Mouse (Mus musculus): Measurements from ENCODE around the gene 1520401A03Rik. TPM values are rescaled to one million over a fixed set of nuclear protein-coding genes. Genes with fewer than 3 reads are reported as not detected.

Gene 1520401A03Rik
- total RNA-seq, 2 experiments from 2014 or later, result 0.13 to 0.62 TPM

- peak in 1 of 2 experiments; percentile 44 for DNase-seq (ENCODE audit: low spot score in 2 of 2)
Measured at GRCm38 (mm10) chr17:23704741-23705140, 17.8 kb downstream of the 1520401A03Rik start.

DNA sequence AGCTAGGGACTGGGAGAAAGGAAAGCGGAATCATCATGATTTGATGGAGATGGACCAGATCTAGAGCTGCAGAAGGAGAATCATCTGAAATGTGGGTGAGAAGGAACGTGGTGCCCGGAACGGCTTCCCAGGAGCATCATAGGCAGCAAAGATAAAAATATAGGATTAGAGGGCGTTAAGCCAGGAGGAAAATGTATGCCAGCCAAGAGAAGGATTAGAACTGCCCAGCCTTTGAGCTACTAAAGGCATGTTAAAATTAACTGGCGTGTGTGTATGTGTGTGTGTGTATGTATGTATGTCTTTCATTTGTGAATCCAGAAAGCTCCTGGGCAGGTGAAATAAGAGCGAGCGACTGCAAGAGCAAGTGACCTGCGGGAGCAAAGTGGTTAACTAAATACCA lies 19.3 kb downstream of the 1520401A03Rik start:
- DNase-seq (ENCODE audit: low spot score in 2 of 2), result no peak

- peak; percentile 83 to 91 for DNase-seq (ENCODE audit: low spot score in 2 of 2)
Measured at GRCm38 (mm10) chr17:23700079-23700478, 22.5 kb downstream of the 1520401A03Rik start.

- no peak for DNase-seq (ENCODE audit: low spot score in 2 of 2)
Measured at GRCm38 (mm10) chr17:23699131-23700077, 23.2 kb downstream of the 1520401A03Rik start.

DNA sequence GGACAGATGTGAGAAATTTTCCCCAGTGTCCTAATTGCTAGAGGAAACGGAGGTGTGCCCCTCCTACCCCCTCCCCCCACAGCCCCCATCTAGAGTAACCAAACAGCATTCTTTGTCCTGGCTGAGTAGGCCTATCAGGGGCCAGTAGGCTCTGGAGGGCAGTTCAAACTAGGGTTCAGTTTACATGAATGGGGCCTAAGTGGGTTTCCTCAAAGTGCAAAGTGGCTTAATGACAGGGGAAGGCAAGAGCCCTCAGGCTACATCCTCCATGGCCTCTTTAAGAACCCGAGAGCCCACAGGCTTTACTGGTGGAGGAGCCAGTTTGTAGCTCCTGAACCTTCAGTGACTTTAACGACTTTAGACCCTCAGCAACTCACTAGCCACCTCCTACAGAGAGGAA lies 26.8 kb downstream of the 1520401A03Rik start:
- no peak for DNase-seq (ENCODE audit: low spot score in 2 of 2)

- DNase-seq (ENCODE audit: low spot score in 2 of 2), result no peak
Measured at GRCm38 (mm10) chr17:23694491-23694890, 28.1 kb downstream of the 1520401A03Rik start.

DNA sequence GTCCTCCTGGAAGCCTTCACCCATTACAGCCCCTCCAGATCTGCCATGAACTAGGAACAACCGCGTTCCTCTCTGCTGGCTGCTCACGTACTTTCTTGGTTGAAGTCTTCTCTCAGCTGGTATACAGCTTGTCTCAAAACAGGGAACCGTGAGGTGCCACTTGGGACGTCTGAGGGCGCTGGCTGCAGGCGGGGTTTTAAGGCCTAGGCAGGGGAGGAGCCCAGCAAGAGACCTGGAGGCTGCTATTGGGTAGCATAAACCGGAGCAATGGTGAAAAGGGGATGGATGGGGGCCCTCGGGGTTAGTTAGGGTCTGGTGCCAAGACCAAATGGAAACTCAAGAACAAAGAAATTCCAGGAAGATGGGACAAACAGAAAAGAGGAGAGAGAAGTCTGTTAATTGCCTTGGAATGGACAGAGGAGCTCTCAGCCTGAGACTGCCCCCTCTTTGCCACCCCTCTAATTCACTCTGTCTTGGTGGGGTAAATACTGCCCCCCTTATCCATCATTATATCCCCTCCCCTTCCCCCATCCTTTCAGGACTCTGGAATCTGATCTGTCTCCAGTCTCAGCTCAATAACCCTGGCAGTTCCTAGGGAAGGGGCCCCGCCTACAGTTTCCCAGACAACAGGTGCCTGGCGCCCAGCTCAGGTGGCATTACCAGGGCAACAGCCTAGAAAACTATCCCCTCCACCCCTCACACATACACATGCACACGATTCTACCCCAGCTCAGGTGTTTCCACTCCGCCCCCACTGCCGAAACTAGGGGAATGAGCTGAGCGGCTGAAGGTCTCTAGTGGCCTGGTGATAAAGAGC lies 38.5 kb downstream of the 1520401A03Rik start, which contains the start of gene Cldn9:
Cldn9 (minus strand) TSS at position 171 of the 817 bp plus-strand sequence.
- DNase-seq (ENCODE audit: low spot score in 2 of 2), result no peak

GRCm38 (mm10) chr17:23683226-23683625 lies 39.4 kb downstream of the 1520401A03Rik start:
- DNase-seq (ENCODE audit: low spot score in 2 of 2), result no peak

- DNase-seq (ENCODE audit: low spot score in 2 of 2), result no peak
Measured at GRCm38 (mm10) chr17:23682530-23682929, 40.1 kb downstream of the 1520401A03Rik start.

DNA sequence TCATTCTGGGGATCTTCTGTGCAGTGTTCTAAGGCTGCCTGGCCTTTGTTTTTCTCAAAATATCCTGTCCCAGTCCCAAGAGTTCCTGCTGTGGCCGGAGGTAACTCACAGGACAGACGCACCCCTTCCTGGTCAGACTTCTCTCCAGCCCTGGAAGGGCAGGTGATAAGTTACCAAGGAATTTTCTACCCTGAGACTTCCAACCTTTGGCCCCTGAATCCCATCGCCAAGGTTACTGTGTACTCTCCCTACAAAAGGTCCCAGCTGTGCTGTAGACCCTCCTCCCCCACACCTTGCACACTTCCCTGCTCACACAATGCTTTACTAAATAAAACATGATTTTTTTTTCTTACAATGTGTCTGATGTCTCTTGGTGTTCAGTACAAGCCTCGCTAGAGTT lies 40.5 kb downstream of the 1520401A03Rik start:
- DNase-seq (ENCODE audit: low spot score in 2 of 2), result no peak

- no peak for DNase-seq (ENCODE audit: low spot score in 2 of 2)
Measured at GRCm38 (mm10) chr17:23681086-23681485, 41.5 kb downstream of the 1520401A03Rik start.

DNA sequence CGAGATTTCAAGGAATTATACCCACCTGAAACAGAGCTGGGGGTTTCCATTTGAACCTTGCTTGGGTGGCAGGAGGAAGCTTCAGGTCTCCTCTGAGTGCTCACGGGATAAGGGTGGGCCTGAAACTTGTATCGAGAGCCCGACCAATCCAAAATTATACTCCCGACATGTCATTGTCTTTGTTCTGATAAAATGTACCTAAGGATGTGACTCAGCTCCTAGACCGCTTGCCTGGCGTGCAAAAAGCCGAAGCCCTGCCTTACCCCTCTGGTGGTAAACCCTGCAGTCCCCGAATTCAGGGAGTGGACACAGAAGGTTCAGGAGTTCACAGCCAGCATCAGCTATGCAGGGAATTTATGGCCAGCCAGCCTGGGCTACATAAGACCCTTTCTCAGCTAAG lies 42.2 kb downstream of the 1520401A03Rik start:
- no peak for DNase-seq (ENCODE audit: low spot score in 2 of 2)

GRCm38 (mm10) chr17:23679127-23679835 lies 43.3 kb downstream of the 1520401A03Rik start, which contains the start of gene Cldn6:
Cldn6 (plus strand) TSS chr17:23679249.
- DNase-seq (ENCODE audit: low spot score in 2 of 2), result no peak

GRCm38 (mm10) chr17:23677236-23677679 lies 45.3 kb downstream of the 1520401A03Rik start, which contains the start of gene Tnfrsf12a:
Tnfrsf12a (minus strand) TSS chr17:23677468.
- peak; percentile 73 to 79 for DNase-seq (ENCODE audit: low spot score in 2 of 2)

GRCm38 (mm10) chr17:23676473-23677031 lies 46.0 kb downstream of the 1520401A03Rik start:
- DNase-seq (ENCODE audit: low spot score in 2 of 2), result peak in 1 of 2 experiments; percentile 42

GRCm38 (mm10) chr17:23675564-23676281 lies 46.9 kb downstream of the 1520401A03Rik start:
- peak; percentile 35 to 43 for DNase-seq (ENCODE audit: low spot score in 2 of 2)

GRCm38 (mm10) chr17:23675127-23675526 lies 47.5 kb downstream of the 1520401A03Rik start:
- DNase-seq (ENCODE audit: low spot score in 2 of 2), result no peak

DNA sequence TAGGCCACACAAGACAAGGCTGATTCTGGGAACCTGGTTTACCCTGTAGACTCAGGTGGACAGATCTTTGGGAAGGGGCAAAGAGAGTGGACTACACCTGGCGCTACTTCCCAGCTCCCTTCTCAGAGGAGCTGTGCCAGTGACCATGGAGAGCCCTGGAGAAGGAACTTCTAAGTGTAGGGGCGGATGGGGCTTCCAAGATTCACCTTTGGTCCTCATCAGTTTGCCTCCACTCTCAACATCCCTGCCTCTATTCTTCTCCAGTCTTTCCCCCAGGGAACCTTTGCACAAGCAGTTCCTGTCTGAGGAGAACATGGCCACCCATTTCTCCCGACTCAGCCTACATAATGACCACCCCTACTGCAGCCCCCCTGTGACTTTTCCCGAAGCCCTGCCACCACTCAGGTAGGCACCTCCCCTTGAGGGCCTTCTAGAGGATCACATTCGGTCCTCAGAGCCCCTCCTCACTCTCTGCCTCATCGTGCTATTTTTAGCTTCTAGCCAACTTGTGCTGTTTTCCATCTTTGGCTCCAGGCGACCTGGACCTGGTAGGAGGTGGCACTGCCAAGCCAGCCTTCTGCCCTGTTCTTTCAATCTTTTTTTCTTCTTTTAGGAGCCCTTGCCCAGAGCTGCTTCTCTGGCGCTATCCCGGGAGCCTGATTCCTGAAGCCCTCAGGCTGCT lies 48.2 kb downstream of the 1520401A03Rik start:
- DNase-seq (ENCODE audit: low spot score in 2 of 2), result peak; percentile 33 to 35

DNA sequence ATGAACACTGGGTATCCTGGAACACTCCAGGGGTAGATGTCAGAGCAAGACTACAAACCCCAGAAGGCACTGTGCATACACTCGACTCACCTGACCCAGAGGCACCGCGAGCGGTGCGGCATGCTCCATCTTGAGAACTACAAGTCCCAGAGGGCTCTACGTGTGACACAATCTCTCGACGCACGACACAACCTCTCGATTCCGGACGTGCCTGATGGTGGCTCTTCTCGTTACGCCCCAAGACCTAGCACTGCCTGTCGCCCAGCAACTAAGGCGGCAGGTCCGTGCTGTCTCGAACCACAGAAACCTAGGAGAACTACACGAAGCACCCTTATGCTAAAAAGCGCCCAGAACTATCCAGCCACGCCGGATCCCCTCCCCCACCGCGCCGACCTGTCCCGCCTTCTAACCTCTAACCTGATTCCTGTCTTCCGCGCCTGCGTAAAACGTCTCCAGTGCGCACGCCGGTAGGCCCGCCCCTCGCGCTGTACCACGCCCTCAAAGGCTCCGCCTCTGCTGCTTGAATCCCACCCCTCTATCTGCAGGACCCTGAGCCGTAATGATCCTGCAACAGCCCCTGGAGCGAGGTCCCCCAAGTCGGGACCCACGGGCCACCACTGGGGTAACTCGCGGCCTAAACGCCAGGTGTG lies 49.0 kb downstream of the 1520401A03Rik start, which contains the start of the genes Hcfc1r1 and Thoc6:
Hcfc1r1 (plus strand) TSS at position 173 of the 650 bp plus-strand sequence.
Thoc6 (minus strand) TSS at position 459 of the 650 bp plus-strand sequence.
- DNase-seq (ENCODE audit: low spot score in 2 of 2), result peak; percentile 92 to 94
